Mouse (Mus musculus): ENCODE measurements around the gene Pld2. TPM values are rescaled to one million over a fixed set of nuclear protein-coding genes. Genes with fewer than 3 reads are reported as not detected.
"Not testable (repeated sequence)": the region's sequence is repeated elsewhere in the genome, so short reads cannot be mapped to it uniquely, and the experiment has no call there.

Pld2 gene
- polyA plus RNA-seq, 1 experiment from 2014 or later, result 5.9 TPM

GRCm38 (mm10) chr11:70563470-70564275 lies 23.8 kb downstream of the Pld2 start:
- Histone ChIP-seq H3K4me3 (ENCODE audit: low read depth, low read length) (peak overlapping the region; percentile 88), H3K4me2 (peak overlapping the region; percentile 96), H3K9me3 (ENCODE audit: low read depth, low read length) (no peaks in the 10 kb centered on the region), H3K36me3 (ENCODE audit: insufficient read depth) (no peaks in the 10 kb centered on the region; the same call in 1 of the 2 replicates), H3K4me1 (ENCODE audit: insufficient read depth) (peaks cover 9% of the 10 kb centered on the region; the same call in 1 of the 2 replicates), H3K27ac (ENCODE audit: low read depth) (peak overlapping the region; percentile 88), H3K9ac (peak overlapping the region; percentile 80), H3K27me3 (ENCODE audit: insufficient read depth, low read length) (no peaks in the 10 kb centered on the region)
- ATAC-seq (ENCODE audit: insufficient read depth), result peak; percentile 25; the same call in 1 of the 2 replicates
- 2% methylated on average over 25 of the region's 25 CpGs for WGBS
- peak; percentile 68 for DNase-seq
- no peak for TF ChIP-seq CTCF (IDR thresholded peaks at IDR 0.05; ENCODE audit: low read depth)

GRCm38 (mm10) chr11:70564276-70564873 lies 24.5 kb downstream of the Pld2 start:
- Histone ChIP-seq H3K36me3 (ENCODE audit: insufficient read depth) (no peaks in the 10 kb centered on the region; the same call in 1 of the 2 replicates), H3K4me2 (peak overlapping the region; percentile 96), H3K4me3 (ENCODE audit: low read depth, low read length) (peak overlapping the region; percentile 88), H3K27me3 (ENCODE audit: insufficient read depth, low read length) (no peaks in the 10 kb centered on the region), H3K27ac (ENCODE audit: low read depth) (peak overlapping the region; percentile 88; the same call in 1 of the 2 replicates), H3K4me1 (ENCODE audit: insufficient read depth) (peaks cover 9% of the 10 kb centered on the region; the same call in 1 of the 2 replicates), H3K9me3 (ENCODE audit: low read depth, low read length) (no peaks in the 10 kb centered on the region), H3K9ac (peak overlapping the region; percentile 80)
- WGBS, result 28% methylated on average over 4 of the region's 4 CpGs
- ATAC-seq (ENCODE audit: insufficient read depth), result no peak
- TF ChIP-seq CTCF (IDR thresholded peaks at IDR 0.05; ENCODE audit: low read depth), result no peak
- no peak for DNase-seq

GRCm38 (mm10) chr11:70566586-70566985 lies 26.7 kb downstream of the Pld2 start:
- peaks cover 9% of the 10 kb centered on the region; the same call in 1 of the 2 replicates for H3K4me1 ChIP-seq (ENCODE audit: insufficient read depth)
- no peak overlapping the region for H3K4me2 ChIP-seq
- H3K27me3 ChIP-seq (ENCODE audit: insufficient read depth, low read length), result no peaks in the 10 kb centered on the region
- DNase-seq (no peak), ATAC-seq (ENCODE audit: insufficient read depth) (no peak)
- no peak for TF ChIP-seq CTCF (IDR thresholded peaks at IDR 0.05; ENCODE audit: low read depth)
- 65% methylated on average over 7 of the region's 7 CpGs for WGBS
- no peaks in the 10 kb centered on the region; the same call in 1 of the 2 replicates for H3K36me3 ChIP-seq (ENCODE audit: insufficient read depth)
- H3K27ac ChIP-seq (ENCODE audit: low read depth), result no peak overlapping the region
- H3K9ac ChIP-seq, result no peak overlapping the region
- no peak overlapping the region for H3K4me3 ChIP-seq (ENCODE audit: low read depth, low read length)
- H3K9me3 ChIP-seq (ENCODE audit: low read depth, low read length), result no peaks in the 10 kb centered on the region

DNA sequence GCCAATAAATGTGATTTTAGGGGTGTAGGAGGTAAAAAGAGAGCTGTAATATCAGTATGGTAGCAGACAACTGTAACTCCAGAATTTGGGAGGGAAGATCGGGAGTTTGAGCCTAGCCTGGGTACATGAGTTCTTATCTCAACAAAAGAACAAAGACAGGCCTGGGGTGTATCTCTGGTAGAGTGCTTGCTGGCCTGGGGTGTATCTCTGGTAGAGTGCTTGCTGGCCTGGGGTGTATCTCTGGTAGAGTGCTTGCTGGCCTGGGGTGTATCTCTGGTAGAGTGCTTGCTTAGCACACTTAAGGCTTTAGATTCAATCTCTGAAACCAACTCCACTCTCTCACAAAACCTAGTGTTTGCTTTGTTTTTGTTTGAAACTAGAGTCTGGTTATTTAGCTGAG lies 30.8 kb downstream of the Pld2 start:
- H3K27ac ChIP-seq (ENCODE audit: low read depth); ATAC-seq (ENCODE audit: insufficient read depth); DNase-seq; H3K27me3 ChIP-seq (ENCODE audit: insufficient read depth, low read length); H3K4me1 ChIP-seq (ENCODE audit: insufficient read depth); H3K36me3 ChIP-seq (ENCODE audit: insufficient read depth); H3K9ac ChIP-seq; H3K4me2 ChIP-seq; H3K9me3 ChIP-seq (ENCODE audit: low read depth, low read length); H3K4me3 ChIP-seq (ENCODE audit: low read depth, low read length): not testable (repeated sequence)
- WGBS, result 81% methylated on average over 1 of the region's 1 CpGs

DNA sequence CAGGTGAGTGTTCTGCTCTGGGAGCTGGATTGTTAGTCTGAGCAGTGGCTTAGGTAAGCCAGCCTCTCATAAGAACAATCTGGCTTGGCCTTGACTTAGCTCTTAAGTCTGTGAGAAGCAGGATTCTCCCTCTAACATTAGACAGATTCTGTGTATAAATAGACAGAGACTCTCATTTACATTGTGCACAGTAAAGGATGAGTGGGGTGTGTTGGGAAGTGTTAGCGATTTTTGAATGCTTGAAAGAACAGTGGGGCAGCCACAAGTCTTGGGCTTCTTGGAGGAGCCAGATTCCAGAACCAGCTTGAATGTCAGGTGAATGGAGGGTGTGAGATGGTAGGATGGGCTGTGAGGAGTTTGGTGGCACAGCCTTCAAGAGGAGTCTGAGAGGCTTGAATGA lies 31.8 kb downstream of the Pld2 start:
- 85% methylated on average over 1 of the region's 1 CpGs for WGBS
- Histone ChIP-seq H3K4me2 (no peak overlapping the region), H3K27me3 (ENCODE audit: insufficient read depth, low read length) (no peaks in the 10 kb centered on the region), H3K27ac (ENCODE audit: low read depth) (no peak overlapping the region), H3K9ac (no peak overlapping the region), H3K4me3 (ENCODE audit: low read depth, low read length) (no peak overlapping the region), H3K4me1 (ENCODE audit: insufficient read depth) (no peaks in the 10 kb centered on the region), H3K9me3 (ENCODE audit: low read depth, low read length) (no peaks in the 10 kb centered on the region), H3K36me3 (ENCODE audit: insufficient read depth) (peaks cover 4% of the 10 kb centered on the region; the same call in 1 of the 2 replicates)
- TF ChIP-seq CTCF (IDR thresholded peaks at IDR 0.05; ENCODE audit: low read depth), result no peak
- ATAC-seq (ENCODE audit: insufficient read depth), result no peak
- no peak for DNase-seq

GRCm38 (mm10) chr11:70572348-70572902 lies 32.6 kb downstream of the Pld2 start:
- Histone ChIP-seq H3K27ac (ENCODE audit: low read depth) (no peak overlapping the region), H3K4me3 (ENCODE audit: low read depth, low read length) (no peak overlapping the region), H3K9me3 (ENCODE audit: low read depth, low read length) (no peaks in the 10 kb centered on the region), H3K27me3 (ENCODE audit: insufficient read depth, low read length) (no peaks in the 10 kb centered on the region), H3K4me1 (ENCODE audit: insufficient read depth) (no peaks in the 10 kb centered on the region), H3K9ac (no peak overlapping the region), H3K36me3 (ENCODE audit: insufficient read depth) (peaks cover 4% of the 10 kb centered on the region; the same call in 1 of the 2 replicates), H3K4me2 (no peak overlapping the region)
- 43% methylated on average over 5 of the region's 5 CpGs for WGBS
- no peak for DNase-seq
- no peak for ATAC-seq (ENCODE audit: insufficient read depth)
- no peak for TF ChIP-seq CTCF (IDR thresholded peaks at IDR 0.05; ENCODE audit: low read depth)

GRCm38 (mm10) chr11:70573872-70574271 lies 34.0 kb downstream of the Pld2 start:
- 0 out of 2 replicates have a peak, but pooled peaks cover 4% of the 10 kb centered on the region for H3K4me1 ChIP-seq (ENCODE audit: insufficient read depth)
- no peak for DNase-seq
- no peak for TF ChIP-seq CTCF (IDR thresholded peaks at IDR 0.05; ENCODE audit: low read depth)
- H3K4me3 ChIP-seq (ENCODE audit: low read depth, low read length), result no peak overlapping the region
- no peak overlapping the region for H3K27ac ChIP-seq (ENCODE audit: low read depth)
- H3K9ac ChIP-seq, result no peak overlapping the region
- no peak for ATAC-seq (ENCODE audit: insufficient read depth)
- no peak overlapping the region for H3K4me2 ChIP-seq
- no peaks in the 10 kb centered on the region for H3K9me3 ChIP-seq (ENCODE audit: low read depth, low read length)
- H3K27me3 ChIP-seq (ENCODE audit: insufficient read depth, low read length), result no peaks in the 10 kb centered on the region
- 77% methylated on average over 6 of the region's 6 CpGs for WGBS
- 0 out of 2 replicates have a peak, but pooled peaks cover 4% of the 10 kb centered on the region for H3K36me3 ChIP-seq (ENCODE audit: insufficient read depth)

All from lung, embryonic 14.5 days (tissue).